Mouse (Mus musculus): Measurements from ENCODE around the gene Clec1a. TPM values are rescaled to one million over a fixed set of nuclear protein-coding genes. Genes with fewer than 3 reads are reported as not detected.
A peak's percentile ranks its signal among the peaks of the same experiment; 100 is the strongest.

Clec1a gene
- polyA plus RNA-seq, 1 experiment, result 0.51 TPM

DNA sequence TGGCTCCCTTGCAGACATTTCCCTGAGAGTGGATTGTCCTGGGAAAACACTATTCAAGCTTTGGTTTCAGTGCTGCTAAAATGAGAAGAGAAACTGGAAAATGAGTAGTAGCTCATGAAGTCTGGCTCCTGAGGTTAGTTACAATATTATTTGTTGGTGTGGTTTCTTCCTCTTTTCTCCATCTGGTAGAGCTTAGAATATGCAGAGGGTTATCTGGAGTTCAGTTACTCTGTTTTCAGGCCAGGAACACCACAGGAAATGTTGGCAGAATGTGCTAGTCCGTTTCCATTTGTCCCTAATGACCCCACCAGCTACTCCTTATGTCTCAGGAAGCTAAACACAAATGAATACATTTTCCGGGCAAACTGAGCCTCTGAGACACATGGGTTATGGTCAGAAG lies 44.5 kb downstream of the Clec1a start:
- no peak for TF ChIP-seq POLR2A (IDR thresholded peaks at IDR 0.05; ENCODE audit: low read depth, low read length)
- TF ChIP-seq CTCF (IDR thresholded peaks at IDR 0.05; ENCODE audit: extremely low read depth, insufficient read depth, insufficient read length, insufficient replicate concordance), result no peak
- Histone ChIP-seq H3K4me3 (ENCODE audit: extremely low read depth, insufficient read depth, insufficient read length) (no peak overlapping the region), H3K27ac (ENCODE audit: insufficient read depth, low read length) (0 out of 2 replicates have a peak overlapping the region, but pooled peaks have one; percentile 6), H3K4me1 (ENCODE audit: control insufficient read depth, insufficient read depth, insufficient read length) (peaks cover 1% of the 10 kb centered on the region; the same call in 1 of the 2 replicates), H3K27me3 (ENCODE audit: control insufficient read depth, insufficient read depth, low read length) (no peaks in the 10 kb centered on the region), H3K36me3 (ENCODE audit: control insufficient read depth, insufficient read depth, low read length) (no peaks in the 10 kb centered on the region)
- no peak for DNase-seq (ENCODE audit: low read depth in 1 of 2, low spot score in 2 of 2)
- 17% methylated on average over 2 of the region's 2 CpGs for WGBS

- Histone ChIP-seq H3K4me1 (ENCODE audit: control insufficient read depth, insufficient read depth, insufficient read length) (peaks cover 1% of the 10 kb centered on the region; the same call in 1 of the 2 replicates), H3K27ac (ENCODE audit: insufficient read depth, low read length) (no peak overlapping the region), H3K36me3 (ENCODE audit: control insufficient read depth, insufficient read depth, low read length) (no peaks in the 10 kb centered on the region), H3K27me3 (ENCODE audit: control insufficient read depth, insufficient read depth, low read length) (no peaks in the 10 kb centered on the region), H3K4me3 (ENCODE audit: extremely low read depth, insufficient read depth, insufficient read length) (no peak overlapping the region)
- no peak for TF ChIP-seq CTCF (IDR thresholded peaks at IDR 0.05; ENCODE audit: extremely low read depth, insufficient read depth, insufficient read length, insufficient replicate concordance)
- TF ChIP-seq POLR2A (IDR thresholded peaks at IDR 0.05; ENCODE audit: low read depth, low read length), result no peak
- no peak for DNase-seq (ENCODE audit: low read depth in 1 of 2, low spot score in 2 of 2)
These were observed 45.8 kb downstream of the Clec1a start for GRCm38 (mm10) chr6:129405999-129406398.

- TF ChIP-seq POLR2A (IDR thresholded peaks at IDR 0.05; ENCODE audit: low read depth, low read length), result no peak
- no peak for TF ChIP-seq CTCF (IDR thresholded peaks at IDR 0.05; ENCODE audit: extremely low read depth, insufficient read depth, insufficient read length, insufficient replicate concordance)
- Histone ChIP-seq H3K4me1 (ENCODE audit: control insufficient read depth, insufficient read depth, insufficient read length) (peaks cover 1% of the 10 kb centered on the region; the same call in 1 of the 2 replicates), H3K27me3 (ENCODE audit: control insufficient read depth, insufficient read depth, low read length) (no peaks in the 10 kb centered on the region), H3K27ac (ENCODE audit: insufficient read depth, low read length) (no peak overlapping the region), H3K36me3 (ENCODE audit: control insufficient read depth, insufficient read depth, low read length) (no peaks in the 10 kb centered on the region), H3K4me3 (ENCODE audit: extremely low read depth, insufficient read depth, insufficient read length) (no peak overlapping the region)
- DNase-seq (ENCODE audit: low read depth in 1 of 2, low spot score in 2 of 2), result no peak
- WGBS, result 90% methylated on average over 6 of the region's 6 CpGs
These were observed 48.4 kb downstream of the Clec1a start for GRCm38 (mm10) chr6:129403391-129403790.

- H3K27me3 ChIP-seq (ENCODE audit: control insufficient read depth, insufficient read depth, low read length), result no peaks in the 10 kb centered on the region
- H3K27ac ChIP-seq (ENCODE audit: insufficient read depth, low read length), result no peak overlapping the region
- H3K4me3 ChIP-seq (ENCODE audit: extremely low read depth, insufficient read depth, insufficient read length), result no peak overlapping the region
- H3K4me1 ChIP-seq (ENCODE audit: control insufficient read depth, insufficient read depth, insufficient read length), result peaks cover 1% of the 10 kb centered on the region; the same call in 1 of the 2 replicates
- TF ChIP-seq POLR2A (IDR thresholded peaks at IDR 0.05; ENCODE audit: low read depth, low read length) (no peak), CTCF (IDR thresholded peaks at IDR 0.05; ENCODE audit: extremely low read depth, insufficient read depth, insufficient read length, insufficient replicate concordance) (no peak)
- DNase-seq (ENCODE audit: low read depth in 1 of 2, low spot score in 2 of 2), result no peak
- 68% methylated on average over 2 of the region's 2 CpGs for WGBS
- no peaks in the 10 kb centered on the region for H3K36me3 ChIP-seq (ENCODE audit: control insufficient read depth, insufficient read depth, low read length)
These were observed 49.4 kb downstream of the Clec1a start for GRCm38 (mm10) chr6:129402404-129402803.

- no peak overlapping the region for H3K27ac ChIP-seq (ENCODE audit: insufficient read depth, low read length)
- no peak for TF ChIP-seq POLR2A (IDR thresholded peaks at IDR 0.05; ENCODE audit: low read depth, low read length)
- TF ChIP-seq CTCF (IDR thresholded peaks at IDR 0.05; ENCODE audit: extremely low read depth, insufficient read depth, insufficient read length, insufficient replicate concordance), result no peak
- 58% methylated on average over 6 of the region's 6 CpGs for WGBS
- no peaks in the 10 kb centered on the region for H3K4me1 ChIP-seq (ENCODE audit: control insufficient read depth, insufficient read depth, insufficient read length)
- H3K27me3 ChIP-seq (ENCODE audit: control insufficient read depth, insufficient read depth, low read length), result no peaks in the 10 kb centered on the region
- no peaks in the 10 kb centered on the region for H3K36me3 ChIP-seq (ENCODE audit: control insufficient read depth, insufficient read depth, low read length)
- no peak for DNase-seq (ENCODE audit: low read depth in 1 of 2, low spot score in 2 of 2)
- no peak overlapping the region for H3K4me3 ChIP-seq (ENCODE audit: extremely low read depth, insufficient read depth, insufficient read length)
These were observed 51.9 kb downstream of the Clec1a start for GRCm38 (mm10) chr6:129399945-129400344.

DNA sequence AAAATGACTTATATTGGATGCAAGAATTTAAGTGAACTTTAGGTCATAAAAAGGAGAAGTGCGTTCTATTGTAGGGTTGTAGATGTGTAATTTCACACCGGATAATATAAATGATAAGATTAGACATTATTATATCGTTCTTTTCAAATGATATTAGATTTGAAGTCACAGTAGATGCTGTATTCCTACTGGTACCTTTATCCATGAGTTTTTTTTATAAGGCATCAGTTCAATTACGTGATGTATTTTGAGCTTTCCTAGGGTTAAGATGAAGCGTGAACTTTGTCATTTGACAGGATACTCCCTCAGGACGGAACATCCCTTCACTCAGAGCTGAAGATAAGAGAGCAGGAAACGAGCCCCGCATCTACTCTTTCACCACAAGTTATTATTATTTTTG lies 54.8 kb downstream of the Clec1a start, which contains the start of gene Clec1b:
Gene Clec1b, plus strand, starts transcription at position 301 of the 400 bp plus-strand sequence.
- Histone ChIP-seq H3K4me1 (ENCODE audit: control insufficient read depth, insufficient read depth, insufficient read length) (no peaks in the 10 kb centered on the region), H3K27me3 (ENCODE audit: control insufficient read depth, insufficient read depth, low read length) (no peaks in the 10 kb centered on the region), H3K4me3 (ENCODE audit: extremely low read depth, insufficient read depth, insufficient read length) (no peak within 1 kb of the TSS), H3K36me3 (ENCODE audit: control insufficient read depth, insufficient read depth, low read length) (no peaks in the 10 kb centered on the region), H3K27ac (ENCODE audit: insufficient read depth, low read length) (peak within 1 kb of the TSS; percentile 46; the same call in 1 of the 2 replicates)
- no peak for DNase-seq (ENCODE audit: low read depth in 1 of 2, low spot score in 2 of 2)
- WGBS, result 74% methylated on average over 8 of the region's 8 CpGs
- TF ChIP-seq CTCF (IDR thresholded peaks at IDR 0.05; ENCODE audit: extremely low read depth, insufficient read depth, insufficient read length, insufficient replicate concordance) (no peak), POLR2A (IDR thresholded peaks at IDR 0.05; ENCODE audit: low read depth, low read length) (no peak)

DNA sequence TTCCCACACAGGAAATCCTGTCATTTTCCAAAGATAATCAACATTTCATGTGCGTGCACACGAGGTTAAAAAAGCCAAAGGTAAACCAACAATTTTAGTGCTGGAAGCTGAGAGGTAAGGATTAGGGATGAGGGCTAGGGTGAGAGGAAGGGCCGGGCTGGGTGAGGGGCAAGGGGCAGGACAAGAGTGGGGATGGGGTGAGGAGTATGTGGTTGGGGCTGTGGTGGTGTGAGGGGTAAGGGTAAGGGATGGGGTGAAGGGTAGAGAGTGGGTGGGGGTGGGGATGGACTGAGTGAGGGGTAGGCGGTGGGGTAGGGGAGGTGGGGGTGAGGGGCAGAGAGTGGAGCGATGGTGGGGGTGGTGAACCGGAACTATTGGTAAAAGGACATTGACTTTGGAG lies 58.1 kb downstream of the Clec1a start:
- WGBS, result 73% methylated on average over 6 of the region's 6 CpGs
- H3K4me1 ChIP-seq (ENCODE audit: control insufficient read depth, insufficient read depth, insufficient read length), result no peaks in the 10 kb centered on the region
- no peak overlapping the region for H3K4me3 ChIP-seq (ENCODE audit: extremely low read depth, insufficient read depth, insufficient read length)
- H3K36me3 ChIP-seq (ENCODE audit: control insufficient read depth, insufficient read depth, low read length), result no peaks in the 10 kb centered on the region
- no peaks in the 10 kb centered on the region for H3K27me3 ChIP-seq (ENCODE audit: control insufficient read depth, insufficient read depth, low read length)
- TF ChIP-seq POLR2A (IDR thresholded peaks at IDR 0.05; ENCODE audit: low read depth, low read length) (no peak), CTCF (IDR thresholded peaks at IDR 0.05; ENCODE audit: extremely low read depth, insufficient read depth, insufficient read length, insufficient replicate concordance) (no peak)
- no peak overlapping the region for H3K27ac ChIP-seq (ENCODE audit: insufficient read depth, low read length)
- no peak for DNase-seq (ENCODE audit: low read depth in 1 of 2, low spot score in 2 of 2)

Data from spleen, adult 2 months (tissue).